Mouse (Mus musculus): ENCODE data around the gene 1700042G07Rik. TPM values are rescaled to one million over a fixed set of nuclear protein-coding genes. Genes with fewer than 3 reads are reported as not detected.
"Not testable (repeated sequence)": the region's sequence is repeated elsewhere in the genome, so short reads cannot be mapped to it uniquely, and the experiment has no call there.

1700042G07Rik gene
- polyA plus RNA-seq, 3 experiments from 2014 or later: not detected

DNA sequence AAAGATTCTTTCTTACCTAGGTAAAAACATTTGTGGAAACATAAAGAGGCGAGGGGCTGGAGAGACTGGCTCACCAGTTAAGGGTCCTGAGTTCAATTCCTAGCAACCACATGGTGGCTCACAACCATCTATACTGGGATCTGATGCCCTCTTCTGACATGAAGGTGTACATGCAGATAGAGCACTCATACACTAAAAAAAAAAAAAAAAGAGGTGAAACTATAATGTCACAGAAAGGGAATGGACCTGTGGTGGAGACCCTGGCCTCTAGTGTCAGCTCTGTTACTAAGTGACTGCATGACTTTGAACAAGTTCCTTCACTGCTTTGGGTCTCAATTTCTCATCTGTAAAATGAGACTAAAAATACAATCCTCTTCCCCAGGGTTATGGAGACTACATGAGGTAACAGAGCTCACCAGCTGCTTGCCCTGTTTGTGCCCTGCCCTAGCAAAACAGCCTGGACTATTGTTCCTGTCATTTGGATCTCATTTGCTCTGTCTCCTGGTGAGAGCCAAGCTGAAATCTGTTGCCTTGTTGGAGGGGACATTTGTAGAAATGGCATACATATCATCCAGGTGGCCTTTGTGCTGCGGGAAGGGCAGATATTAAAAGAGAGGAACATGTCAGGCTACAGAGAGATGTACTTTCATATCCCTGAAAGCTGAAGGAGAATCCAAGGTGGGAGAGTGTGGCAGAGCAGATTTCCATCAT, 42.9 kb downstream of the 1700042G07Rik start:
- ATAC-seq: no peak

DNA sequence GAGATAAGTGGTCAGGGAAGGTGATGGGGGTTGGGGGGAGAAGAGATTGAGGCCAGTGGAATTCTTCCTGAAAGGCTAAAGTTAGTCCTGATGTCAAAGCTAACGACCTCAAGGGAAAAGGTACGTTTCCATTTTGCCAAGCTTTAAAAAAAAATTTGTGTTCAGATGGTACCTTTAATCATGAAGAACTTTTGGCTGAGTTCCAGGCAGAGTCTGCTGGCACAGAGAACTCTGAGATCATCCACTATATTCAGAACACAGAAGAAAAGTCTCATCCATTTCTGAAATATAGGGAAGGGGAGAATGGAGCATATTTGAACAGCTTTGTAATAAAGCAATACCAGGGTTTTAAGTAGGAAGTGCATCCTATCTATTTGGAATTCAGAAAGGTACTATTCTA, 43.9 kb downstream of the 1700042G07Rik start:
- no peak for ATAC-seq

GRCm38 (mm10) chr4:116217661-116218060, 44.5 kb downstream of the 1700042G07Rik start:
- not testable (repeated sequence) for ATAC-seq

DNA sequence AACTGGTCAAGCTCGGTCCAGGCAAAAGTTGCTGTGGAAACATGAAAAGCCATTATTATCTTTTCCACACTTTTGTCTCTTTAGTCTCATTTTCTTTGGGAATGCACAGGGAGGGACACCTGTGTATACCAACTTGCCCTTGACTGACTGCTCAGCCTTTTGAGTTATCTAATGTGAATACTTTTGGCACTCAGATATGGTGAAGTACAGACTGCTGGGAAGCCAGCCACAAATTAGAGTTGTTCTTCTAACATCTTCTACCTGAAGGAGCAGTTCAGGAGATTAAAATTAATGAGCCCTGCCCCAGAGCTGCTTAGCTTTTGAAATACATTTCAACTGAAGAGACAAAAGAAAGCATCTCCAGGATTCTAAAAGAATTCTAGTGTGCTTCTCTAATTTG, 45.9 kb downstream of the 1700042G07Rik start:
- ATAC-seq: no peak

- no peak for ATAC-seq
Measured at GRCm38 (mm10) chr4:116220071-116220650, 47.0 kb downstream of the 1700042G07Rik start.

- ATAC-seq: peak; percentile 36
Measured at GRCm38 (mm10) chr4:116220780-116221139, 47.6 kb downstream of the 1700042G07Rik start.

GRCm38 (mm10) chr4:116221140-116221851, 48.1 kb downstream of the 1700042G07Rik start, which contains the start of gene Pik3r3:
Pik3r3 (plus strand) TSS chr4:116221618.
- ATAC-seq: peak; percentile 96

DNA sequence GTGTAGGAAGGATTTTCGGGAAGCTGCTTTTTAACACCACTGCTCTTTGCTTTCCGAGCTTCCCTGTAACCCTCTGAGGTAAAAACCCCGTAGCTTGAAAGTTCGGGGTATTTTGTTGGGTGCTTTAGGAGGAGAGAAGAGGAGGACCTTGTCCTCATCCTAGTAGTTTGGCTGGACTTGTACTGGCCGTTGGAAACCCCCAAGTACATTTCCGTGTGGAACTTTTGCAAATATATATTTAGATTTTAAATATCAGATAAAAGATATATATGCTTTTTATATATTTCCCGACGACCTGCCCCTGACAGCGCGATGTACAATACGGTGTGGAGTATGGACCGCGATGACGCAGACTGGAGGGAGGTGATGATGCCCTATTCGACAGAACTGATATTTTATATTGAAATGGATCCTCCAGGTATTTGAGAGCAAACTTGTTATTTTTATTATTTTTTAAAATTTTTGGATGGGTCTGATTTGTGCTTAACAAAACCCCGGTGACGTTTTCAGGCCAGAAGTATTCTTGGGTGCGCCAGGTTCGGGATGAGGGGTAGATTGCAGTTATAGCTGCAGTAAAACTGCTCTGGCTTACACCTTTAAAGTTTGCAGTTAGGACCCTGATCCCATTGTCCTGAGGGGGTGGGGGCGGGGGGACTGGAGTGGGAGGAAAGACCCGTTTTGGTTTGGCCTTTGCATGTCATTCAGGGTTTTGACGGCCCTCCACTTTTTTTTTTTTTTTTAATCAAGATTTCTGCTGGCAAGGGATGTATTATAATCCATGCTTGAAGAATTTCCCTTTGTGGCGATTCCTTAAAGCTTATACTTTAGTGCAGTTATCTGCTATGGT, 49.0 kb downstream of the 1700042G07Rik start:
- ATAC-seq: no peak

DNA sequence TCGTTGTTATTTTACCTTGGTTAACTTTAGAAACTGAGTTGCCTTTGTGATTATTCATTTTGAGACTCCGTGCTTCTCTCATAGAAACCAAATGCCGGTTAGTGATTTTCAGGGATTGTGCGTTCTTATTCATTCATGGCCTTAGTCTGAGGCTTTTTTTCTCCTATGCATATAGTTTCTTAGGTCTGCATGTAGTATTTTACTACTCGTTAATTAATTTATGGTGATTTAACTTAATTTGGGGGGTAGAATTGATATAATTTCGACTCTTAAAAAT, 49.6 kb downstream of the 1700042G07Rik start:
- no peak for ATAC-seq

Other genes with a start within 250 kb of the 1700042G07Rik start
- not detected for gene Dmbx1, start 233.4 kb upstream of the 1700042G07Rik start, polyA plus RNA-seq (2017; shearing (Covaris generic))
- gene Faah, start 155.4 kb upstream of the 1700042G07Rik start, polyA plus RNA-seq (2017; shearing (Covaris generic)): 10 to 100 TPM; 29.0 to 64.8 (median 60.3) TPM
- gene Nsun4, start 119.5 kb upstream of the 1700042G07Rik start, polyA plus RNA-seq (2017; shearing (Covaris generic)): 10 to 100 TPM; 21.2 to 33.3 (median 29.9) TPM
- gene Uqcrh, start 98.3 kb upstream of the 1700042G07Rik start, polyA plus RNA-seq (2017; shearing (Covaris generic)): 100 to 1,000 TPM; 803 to 910 (median 862) TPM
- 10 to 100 TPM; 16.5 to 19.0 (median 18.0) TPM for gene Lrrc41, start 98.1 kb upstream of the 1700042G07Rik start, polyA plus RNA-seq (2017; shearing (Covaris generic))
- gene Rad54l, start 49.7 kb upstream of the 1700042G07Rik start, polyA plus RNA-seq (2017; shearing (Covaris generic)): 10 to 100 TPM in 1 of 3 experiments, 1 to 10 TPM in 2; 4.6 to 23.5 (median 5.7) TPM
- 10 to 100 TPM in 1 of 3 experiments, 1 to 10 TPM in 2; 7.5 to 11.5 (median 7.7) TPM for gene Pomgnt1, start 49.5 kb upstream of the 1700042G07Rik start, polyA plus RNA-seq (2017; shearing (Covaris generic))
- gene Lurap1, start 22.0 kb upstream of the 1700042G07Rik start, polyA plus RNA-seq (2017; shearing (Covaris generic)): under 1 TPM; 0.43 to 0.75 (median 0.63) TPM
- not detected for gene Tspan1, start 5.8 kb upstream of the 1700042G07Rik start, polyA plus RNA-seq (2017; shearing (Covaris generic))
- gene Gm49337, start within 50 bp of the 1700042G07Rik start, polyA plus RNA-seq (2017; shearing (Covaris generic)): not detected
- gene Pik3r3, start 48.2 kb downstream of the 1700042G07Rik start, polyA plus RNA-seq (2017; shearing (Covaris generic)): 1 to 10 TPM; 1.2 to 3.4 (median 2.3) TPM

All from inflammation-experienced regulatory T-cells, adult 6 months (primary cell).